ENCODE assay signal across 9 mouse cellular contexts in genomic region chr9:92275486-92276207, GRCm38 (mm10). TPM values are rescaled to one million over a fixed set of nuclear protein-coding genes. Genes with fewer than 3 reads are reported as not detected.
A peak's percentile ranks its signal among the peaks of the same experiment; 100 is the strongest.
DNase-seq lines count a peak whose midpoint lies in the region; ATAC-seq and TF ChIP-seq lines count a peak whose summit lies in the region.
"Had no signal": no experiment of that assay in that cellular context is flagged by ENCODE, and none has a peak within 500 bp of the region (broad histone marks: within the 10 kb centered on the region; RNA-seq: fewer than 3 reads in every experiment).

TSS of gene Plscr2 (plus strand) at chr9:92275602.

- peak within 1 kb of the TSS; percentile 51 for H3K4me2 ChIP-seq in heart, embryonic 11.5 days
- H3K4me2 ChIP-seq in limb, embryonic 14.5 days (replicated peaks; ENCODE audit: low read depth, low read length, severe bottlenecking), result peak within 1 kb of the TSS; percentile 8; the same call in 1 of the 2 replicates

- DNase-seq in 3134 (ENCODE audit: extremely low read depth, insufficient read length, low spot score), result peak; percentile 40
- DNase-seq in Patski (ENCODE audit: low read depth, low spot score), result no peak
- peak; percentile 54 for DNase-seq in limb, embryonic 14.5 days (ENCODE audit: low spot score)
- no peak for DNase-seq in cerebellum, adult 8-10 months
- no peak for DNase-seq in spleen, postnatal 14 days (ENCODE audit: low spot score in 2 of 2)
- no peak for DNase-seq in layer of hippocampus, adult 9-10 months (ENCODE audit: low spot score)

- H3K4me1 ChIP-seq in heart, embryonic 11.5 days (ENCODE audit: control insufficient read depth, insufficient read depth, low read length), result peaks cover 23% of the 10 kb centered on the region
- H3K4me1 ChIP-seq in limb, embryonic 14.5 days (ENCODE audit: control insufficient read depth, insufficient read depth, low read length), result peaks cover 7% of the 10 kb centered on the region

- TF ChIP-seq POLR2A in limb, embryonic 14.5 days (IDR thresholded peaks at IDR 0.05; ENCODE audit: borderline replicate concordance, extremely low read depth, insufficient read depth, insufficient read length), result no peak

- H3K27me3 ChIP-seq in Patski, result no peaks in the 10 kb centered on the region
- no peaks in the 10 kb centered on the region for H3K27me3 ChIP-seq in heart, embryonic 11.5 days (ENCODE audit: control insufficient read depth, insufficient read depth, low read length)
- H3K27me3 ChIP-seq in limb, embryonic 14.5 days (ENCODE audit: control insufficient read depth, insufficient read depth, low read length), result no peaks in the 10 kb centered on the region

- H3K9me3 ChIP-seq in heart, embryonic 11.5 days (replicated peaks; ENCODE audit: control insufficient read depth, low read length), result no peaks in the 10 kb centered on the region
- no peaks in the 10 kb centered on the region for H3K9me3 ChIP-seq in limb, embryonic 14.5 days (ENCODE audit: control insufficient read depth, low read length)

- no peak within 1 kb of the TSS for H3K4me3 ChIP-seq in heart, embryonic 11.5 days (ENCODE audit: low read depth, low read length)
- H3K4me3 ChIP-seq in limb, embryonic 14.5 days (replicated peaks; ENCODE audit: low read length), result no peak within 1 kb of the TSS

- POLR2A ChIA-PET in Patski (lab: Charles Lee), result interaction anchor here (0.8 to 2.5 kb wide), 5 partner anchors 11 to 25 kb away, joined by 3 to 18 read pairs (median 4); partner anchors contain the start of gene Plscr1

- peak; percentile 45 for ATAC-seq in Patski
- peak; percentile 57; the same call in 1 of the 2 replicates for ATAC-seq in heart, embryonic 11.5 days (replicated peaks; ENCODE audit: insufficient number of reproducible peaks, low FRiP score, low TSS enrichment)
- peak; percentile 75; the same call in 1 of the 2 replicates for ATAC-seq in limb, embryonic 14.5 days (ENCODE audit: low FRiP score, low read depth)
- ATAC-seq in monocyte, adult 5-6 weeks (replicated peaks; ENCODE audit: insufficient number of reproducible peaks, low FRiP score, low TSS enrichment, poor library complexity, severe bottlenecking), result no peak

- CTCF ChIA-PET in Patski (lab: Charles Lee), result interaction anchor here (0.6 to 2.3 kb wide), 6 partner anchors 10 to 268 kb away, joined by 3 to 11 read pairs (median 4); partner anchors contain the start of gene Plscr1

- H3K9ac ChIP-seq in heart, embryonic 11.5 days (ENCODE audit: low read depth, low read length), result no peak within 1 kb of the TSS
- no peak within 1 kb of the TSS for H3K9ac ChIP-seq in limb, embryonic 14.5 days (ENCODE audit: low read depth, low read length, severe bottlenecking)

- H3K36me3 ChIP-seq in heart, embryonic 11.5 days (ENCODE audit: control insufficient read depth, insufficient read depth, low read length), result peaks cover 3% of the 10 kb centered on the region; the same call in 1 of the 2 replicates
- H3K36me3 ChIP-seq in limb, embryonic 14.5 days (ENCODE audit: control insufficient read depth, insufficient read depth, low read length), result no peaks in the 10 kb centered on the region

- peak within 1 kb of the TSS; percentile 62 for H3K27ac ChIP-seq in heart, embryonic 11.5 days (ENCODE audit: low read depth, low read length)
- H3K27ac ChIP-seq in limb, embryonic 14.5 days (replicated peaks; ENCODE audit: low read depth, low read length), result no peak within 1 kb of the TSS
- H3K27ac ChIP-seq: macrophage had no signal

- 60% methylated on average over 9 of the region's 9 CpGs for WGBS in heart, embryonic 11.5 days (ENCODE audit: insufficient replicate concordance)
- WGBS in limb, embryonic 14.5 days, result 54% methylated on average over 9 of the region's 9 CpGs

- no peak for TF ChIP-seq CTCF in Patski (IDR thresholded peaks at IDR 0.05)

- in situ Hi-C loops in Patski (cut with MboI; ENCODE audit: low pct_unique_long_range_greater_than_20kb), result no loop called here

RNA-seq across cellular contexts. Expression of gene Plscr2, which starts in this region (rescaled TPM):
- 199 TPM for polyA plus RNA-seq in Patski (2021)
- polyA plus RNA-seq in heart, embryonic 11.5 days (2014; fragmentation: Nextera tagmentation; extraction: Ambion mirVana), result 3.4 and 5.1 TPM in 2 replicates
- 0.77 and 0.96 TPM in 2 replicates for polyA plus RNA-seq in limb, embryonic 14.5 days (2012; rRNA removed)
- 1.3 and 1.5 TPM in 2 replicates for polyA plus RNA-seq in limb, embryonic 14.5 days (2014; fragmentation: Nextera tagmentation; extraction: Ambion mirVana)
- total RNA-seq in monocyte, adult 5-6 weeks (2017), result 0.39 TPM in 1 of 3 replicates, not detected in the others
- polyA plus RNA-seq: macrophage had no signal

Comparison
In these comparisons a context has a peak if more than half of its experiments do, and no peak if none do; other contexts are left out.
1. RNA of gene Plscr2 (polyA plus RNA-seq): 199 TPM in Patski (single experiment); 3.4 to 5.1 TPM in heart, embryonic 11.5 days and 0.77 to 1.5 TPM in limb, embryonic 14.5 days; every median in the first group is over 10 times any median in the second.
2. DNase-seq: peak in 3134 (single experiment) and limb, embryonic 14.5 days (single experiment); none in Patski (single experiment), cerebellum, adult 8-10 months (single experiment), spleen, postnatal 14 days (0 of 2) and layer of hippocampus, adult 9-10 months (single experiment).